Mouse (Mus musculus) heart, adult 2 months (tissue): ENCODE measurements around the gene Crispld2. TPM values are rescaled to one million over a fixed set of nuclear protein-coding genes. Genes with fewer than 3 reads are reported as not detected.
A peak's percentile ranks its signal among the peaks of the same experiment; 100 is the strongest.

Source experiments
- DNase-seq, 2 experiments: peaks; one replicate each; pipeline ENCODE4 v3.0.0; 2021
- H3K27ac ChIP-seq: fragments of 200-600 bp; 2 replicates; pipeline ENCODE4 v1.8.1; 2022
- H3K27me3 ChIP-seq: fragments of 200-500 bp; 2 replicates; pipeline ENCODE4 v1.6.1; 2012; ENCODE audit warnings: mild to moderate bottlenecking, low read length, inconsistent platforms, mixed read lengths; ENCODE audit not compliant: control insufficient read depth, insufficient read depth
- H3K36me3 ChIP-seq: fragments of 200-500 bp; 2 replicates; pipeline ENCODE4 v1.6.1; 2012; ENCODE audit warnings: low read length, inconsistent platforms; ENCODE audit not compliant: control insufficient read depth, insufficient read depth
- H3K4me1 ChIP-seq: fragments of 200-500 bp; 2 replicates; pipeline ENCODE4 v1.6.1; 2011; ENCODE audit warnings: low read length; ENCODE audit not compliant: control insufficient read depth, insufficient read depth
- H3K4me3 ChIP-seq: fragments of 200-600 bp; 2 replicates; pipeline ENCODE4 v1.8.1; 2022
- H3K79me2 ChIP-seq: fragments of 200-500 bp; replicated peaks from 2 replicates; pipeline ENCODE4 v1.6.1; 2012; ENCODE audit warnings: mild to moderate bottlenecking, inconsistent platforms, low read length, moderate library complexity, mixed read lengths; ENCODE audit not compliant: control insufficient read depth, insufficient read depth
- H3K9ac ChIP-seq: fragments of 200-500 bp; 2 replicates; pipeline ENCODE4 v1.6.1; 2012; ENCODE audit warnings: low read depth, mild to moderate bottlenecking, control low read depth, inconsistent platforms, low read length, mixed read lengths
- CTCF ChIP-seq: fragments of 200-600 bp; IDR thresholded peaks from 2 replicates; pipeline ENCODE4 v1.8.1; 2022; ENCODE audit warnings: antibody characterized with exemption, mild to moderate bottlenecking, moderate library complexity
- EP300 ChIP-seq: fragments of 200-500 bp; IDR thresholded peaks from 2 replicates; pipeline ENCODE4 v1.6.1; 2011; ENCODE audit warnings: low read depth, low read length, control low read depth; ENCODE audit not compliant: insufficient read depth
- POLR2A ChIP-seq: fragments of 200-500 bp; IDR thresholded peaks from 2 replicates; pipeline ENCODE4 v1.6.1; 2011; ENCODE audit warnings: mild to moderate bottlenecking, low read depth, low read length, control low read depth; ENCODE audit not compliant: insufficient read depth
- WGBS: fragments of 180-500 bp; shearing (Covaris S2); methylation state at CpG from one replicate; pipeline ENCODE4 v1.1.7; 2018; 5-methylcytosine and 5-hydroxymethylcytosine counted together
- intact Hi-C: fragments of 180-260 bp; cut with DNase I; formaldehyde crosslinking; loops from one replicate; pipeline ENCODE4 v1.15.1; 2025
- polyA plus RNA-seq: library from polyadenylated mRNA; depleted of rRNA; stranded (reverse); fragments of >200 nt; gene quantifications from 2 replicates; pipeline ENCODE4 v1.2.3, GENCODE M21; 2012
- total RNA-seq, 2 experiments: library from RNA; stranded (reverse); gene quantifications; 2 replicates each; pipeline ENCODE4 v1.2.3; 2021

Crispld2 gene
- total and polyA plus RNA-seq, 3 experiments = 24.3 to 30.3 (median 29.9) TPM

- WGBS = 22% methylated on average over 15 of the region's 15 CpGs
- peak in 1 of 2 experiments; percentile 46 for DNase-seq
- Histone ChIP-seq H3K79me2 (no peaks in the 10 kb centered on the region), H3K27me3 (no peaks in the 10 kb centered on the region), H3K4me1 (peaks cover 20% of the 10 kb centered on the region), H3K4me3 (no peak overlapping the region), H3K36me3 (no peaks in the 10 kb centered on the region; the same call in 1 of the 2 replicates), H3K9ac (no peak overlapping the region), H3K27ac (peak overlapping the region; percentile 65)
- intact Hi-C loops = loop anchor here (5.0 kb wide), 1 partner anchor 35 kb away; no protein-coding TSS in a partner anchor
- no peak for TF ChIP-seq CTCF
- TF ChIP-seq EP300 = no peak
- no peak for TF ChIP-seq POLR2A
These were observed 45.0 kb downstream of the Crispld2 start for GRCm38 (mm10) chr8:120037199-120037598.

- DNase-seq = no peak
- H3K36me3 ChIP-seq = no peaks in the 10 kb centered on the region; the same call in 1 of the 2 replicates
- no peak for TF ChIP-seq POLR2A
- TF ChIP-seq EP300 = no peak
- no peak for TF ChIP-seq CTCF
- 71% methylated on average over 8 of the region's 8 CpGs for WGBS
- H3K9ac ChIP-seq = no peak overlapping the region
- intact Hi-C loops = loop anchor here (5.0 kb wide), 1 partner anchor 35 kb away; no protein-coding TSS in a partner anchor
- no peak overlapping the region; the same call in 1 of the 2 replicates for H3K27ac ChIP-seq
- no peaks in the 10 kb centered on the region for H3K27me3 ChIP-seq
- peaks cover 20% of the 10 kb centered on the region for H3K4me1 ChIP-seq
- H3K4me3 ChIP-seq = no peak overlapping the region
- no peaks in the 10 kb centered on the region for H3K79me2 ChIP-seq
These were observed 45.4 kb downstream of the Crispld2 start for GRCm38 (mm10) chr8:120037611-120038010.

GRCm38 (mm10) chr8:120038741-120039140, 46.5 kb downstream of the Crispld2 start:
- Histone ChIP-seq H3K27ac (no peak overlapping the region; the same call in 1 of the 2 replicates), H3K9ac (no peak overlapping the region), H3K27me3 (no peaks in the 10 kb centered on the region), H3K79me2 (no peaks in the 10 kb centered on the region), H3K4me3 (no peak overlapping the region), H3K4me1 (peaks cover 20% of the 10 kb centered on the region), H3K36me3 (no peaks in the 10 kb centered on the region; the same call in 1 of the 2 replicates)
- TF ChIP-seq CTCF (no peak), EP300 (no peak), POLR2A (no peak)
- WGBS = 94% methylated on average over 12 of the region's 12 CpGs
- intact Hi-C loops = loop anchor here (5.0 kb wide), 1 partner anchor 36 kb away; no protein-coding TSS in a partner anchor
- DNase-seq = no peak

- TF ChIP-seq EP300 (no peak), POLR2A (no peak), CTCF (no peak)
- H3K27ac ChIP-seq = no peak overlapping the region; the same call in 1 of the 2 replicates
- intact Hi-C loops = loop anchor here (5.0 kb wide), 1 partner anchor 37 kb away; no protein-coding TSS in a partner anchor
- 55% methylated on average over 11 of the region's 11 CpGs for WGBS
- DNase-seq = no peak
- H3K36me3 ChIP-seq = no peaks in the 10 kb centered on the region; the same call in 1 of the 2 replicates
- peaks cover 19% of the 10 kb centered on the region for H3K4me1 ChIP-seq
- H3K79me2 ChIP-seq = no peaks in the 10 kb centered on the region
- no peak overlapping the region for H3K9ac ChIP-seq
- no peaks in the 10 kb centered on the region for H3K27me3 ChIP-seq
- no peak overlapping the region for H3K4me3 ChIP-seq
These were observed 47.2 kb downstream of the Crispld2 start for GRCm38 (mm10) chr8:120039313-120039919.

- intact Hi-C loops = no loop called here
- Histone ChIP-seq H3K27ac (peak overlapping the region; percentile 47), H3K9ac (no peak overlapping the region), H3K36me3 (no peaks in the 10 kb centered on the region), H3K27me3 (no peaks in the 10 kb centered on the region), H3K79me2 (no peaks in the 10 kb centered on the region), H3K4me3 (no peak overlapping the region), H3K4me1 (peaks cover 20% of the 10 kb centered on the region)
- DNase-seq = peak; percentile 68 to 85
- WGBS = 0% methylated on average over 1 of the region's 1 CpGs
- TF ChIP-seq POLR2A = peak; percentile 35; the same call in 1 of the 2 replicates
- TF ChIP-seq CTCF = 0 out of 2 replicates have a peak, but pooled peaks have one; percentile 3
- TF ChIP-seq EP300 = peak; percentile 96
These were observed 48.6 kb downstream of the Crispld2 start for GRCm38 (mm10) chr8:120040861-120041260.

GRCm38 (mm10) chr8:120042542-120043312, 50.5 kb downstream of the Crispld2 start:
- H3K27me3 ChIP-seq = no peaks in the 10 kb centered on the region
- H3K79me2 ChIP-seq = no peaks in the 10 kb centered on the region
- H3K4me1 ChIP-seq = peaks cover 16% of the 10 kb centered on the region
- no peak overlapping the region for H3K9ac ChIP-seq
- WGBS = 79% methylated on average over 10 of the region's 10 CpGs
- no peak overlapping the region for H3K27ac ChIP-seq
- no peak for DNase-seq
- H3K4me3 ChIP-seq = no peak overlapping the region
- TF ChIP-seq EP300 (no peak), CTCF (no peak), POLR2A (no peak)
- H3K36me3 ChIP-seq = no peaks in the 10 kb centered on the region
- intact Hi-C loops = no loop called here
